Mouse (Mus musculus) small intestine, adult 2 months (tissue): ENCODE measurements around the gene Msmo1.

Source experiments
- CTCF ChIP-seq: fragments of 200-500 bp; IDR thresholded peaks from 2 replicates; pipeline ENCODE4 v1.5.1; 2012; ENCODE audit warnings: low read depth, mild to moderate bottlenecking, control low read depth, inconsistent platforms, low read length, moderate library complexity, mixed read lengths; ENCODE audit not compliant: insufficient replicate concordance, insufficient read length; ENCODE audit errors: extremely low read depth
- POLR2A ChIP-seq: fragments of 200-500 bp; IDR thresholded peaks from 2 replicates; pipeline ENCODE4 v1.6.1; 2012; ENCODE audit warnings: low read depth, mild to moderate bottlenecking, control low read depth, inconsistent platforms, low read length, moderate library complexity

DNA sequence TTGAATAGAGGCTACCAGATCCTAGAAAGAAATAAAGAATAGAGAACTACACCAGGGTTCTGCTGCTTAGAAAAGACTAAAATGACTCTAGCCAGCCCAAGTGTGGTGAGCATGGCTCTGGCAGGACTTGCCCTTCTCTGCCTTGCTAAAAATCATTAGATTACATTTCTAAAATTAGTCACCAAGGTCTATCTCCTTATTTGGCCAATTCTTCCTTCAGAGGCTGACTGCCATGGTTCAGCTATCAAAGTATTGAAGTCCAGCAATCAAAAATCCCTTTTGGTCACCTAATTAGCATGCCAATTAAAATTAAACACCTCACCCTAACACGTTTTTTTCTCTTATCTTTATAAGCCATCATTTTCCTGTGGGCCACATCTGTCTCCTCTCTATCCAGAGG lies 22.0 kb downstream of the Msmo1 start:
- no peak for TF ChIP-seq CTCF
- no peak for TF ChIP-seq POLR2A
